Comparison of ENCODE assay signal across 13 mouse cellular contexts in genomic region chr11:30597259-30597658, GRCm38 (mm10).
"Had no signal": no experiment of that assay in that cellular context is flagged by ENCODE, and none has a peak within 500 bp of the region (broad histone marks: within the 10 kb centered on the region; RNA-seq: fewer than 3 reads in every experiment).

No protein-coding gene starts in this region.

- DNase-seq: kidney, adult 2 months; kidney, postnatal 25 days; right cerebral cortex, postnatal 4 days; thymus, adult 2 months; thymus, postnatal 25 days had no signal

- H3K27me3 ChIP-seq: liver, embryonic 15.5 days; lung, embryonic 15.5 days; midbrain, embryonic 13.5 days; neural tube, embryonic 15.5 days; stomach, embryonic 15.5 days had no signal

- H3K36me3 ChIP-seq: limb, embryonic 10.5 days; liver, embryonic 15.5 days; lung, embryonic 15.5 days; midbrain, embryonic 13.5 days; neural tube, embryonic 15.5 days; stomach, embryonic 15.5 days had no signal

- H3K4me1 ChIP-seq: limb, embryonic 10.5 days; liver, embryonic 15.5 days; lung, embryonic 15.5 days; midbrain, embryonic 13.5 days; neural tube, embryonic 15.5 days; stomach, embryonic 15.5 days had no signal

- ATAC-seq: midbrain, embryonic 13.5 days had no signal

- H3K9me3 ChIP-seq: limb, embryonic 10.5 days; liver, embryonic 15.5 days; lung, embryonic 15.5 days; midbrain, embryonic 13.5 days; neural tube, embryonic 15.5 days; stomach, embryonic 15.5 days had no signal

- H3K4me3 ChIP-seq: left cerebral cortex, adult 2 months; limb, embryonic 10.5 days; liver, embryonic 15.5 days; lung, embryonic 15.5 days; midbrain, embryonic 13.5 days; neural tube, embryonic 15.5 days; stomach, embryonic 15.5 days had no signal

- H3K4me2 ChIP-seq: liver, embryonic 11.5 days; liver, embryonic 15.5 days; lung, embryonic 15.5 days; midbrain, embryonic 13.5 days; neural tube, embryonic 15.5 days; stomach, embryonic 15.5 days had no signal

- H3K9ac ChIP-seq: liver, embryonic 15.5 days; lung, embryonic 15.5 days; midbrain, embryonic 13.5 days; neural tube, embryonic 15.5 days; stomach, embryonic 15.5 days had no signal

- H3K27ac ChIP-seq: left cerebral cortex, adult 2 months; limb, embryonic 10.5 days; liver, embryonic 15.5 days; lung, embryonic 15.5 days; midbrain, embryonic 13.5 days; neural tube, embryonic 15.5 days; stomach, embryonic 15.5 days had no signal
